Mouse (Mus musculus) kidney, adult 11 months (tissue): Measurements from ENCODE around the gene Gabrp.

ENCODE experiments used
- DNase-seq: peaks from one replicate; pipeline ENCODE4 v3.0.0; 2022

Gene Gabrp

GRCm38 (mm10) chr11:33578859-33579258 lies at the start of gene Gabrp:
Gabrp (minus strand) TSS chr11:33578959.
- DNase-seq = no peak

GRCm38 (mm10) chr11:33627136-33627742 lies 48.5 kb upstream of the Gabrp start:
- DNase-seq = no peak

- peak; percentile 37 for DNase-seq
Observed at GRCm38 (mm10) chr11:33614218-33614617, 35.5 kb upstream of the Gabrp start.

GRCm38 (mm10) chr11:33607784-33608183 lies 29.0 kb upstream of the Gabrp start:
- no peak for DNase-seq

- DNase-seq = no peak
Observed at GRCm38 (mm10) chr11:33603174-33603573, 24.4 kb upstream of the Gabrp start.

- no peak for DNase-seq
Observed at GRCm38 (mm10) chr11:33598986-33599385, 20.2 kb upstream of the Gabrp start, which contains the start of gene D130052B06Rik. D130052B06Rik (plus strand) TSS chr11:33599302.

GRCm38 (mm10) chr11:33596655-33597054 lies 17.9 kb upstream of the Gabrp start:
- no peak for DNase-seq

- no peak for DNase-seq
Observed at GRCm38 (mm10) chr11:33592826-33593225, 14.1 kb upstream of the Gabrp start.

GRCm38 (mm10) chr11:33590771-33591170 lies 12.0 kb upstream of the Gabrp start:
- DNase-seq = no peak

- DNase-seq = no peak
Observed at GRCm38 (mm10) chr11:33586614-33587013, 7.9 kb upstream of the Gabrp start.

- no peak for DNase-seq
Observed at GRCm38 (mm10) chr11:33579621-33580020, 862 bp upstream of the Gabrp start.

- no peak for DNase-seq
Observed at GRCm38 (mm10) chr11:33574944-33575343, 3.8 kb downstream of the Gabrp start.

- no peak for DNase-seq
Observed at GRCm38 (mm10) chr11:33570413-33570812, 8.3 kb downstream of the Gabrp start.

GRCm38 (mm10) chr11:33563921-33564320 lies 14.8 kb downstream of the Gabrp start:
- DNase-seq = no peak

GRCm38 (mm10) chr11:33554123-33554522 lies 24.6 kb downstream of the Gabrp start:
- DNase-seq = no peak

GRCm38 (mm10) chr11:33550861-33551560 lies 27.7 kb downstream of the Gabrp start:
- DNase-seq = no peak

- no peak for DNase-seq
Observed at GRCm38 (mm10) chr11:33547386-33547785, 31.4 kb downstream of the Gabrp start.

- DNase-seq = no peak
Observed at GRCm38 (mm10) chr11:33544945-33545344, 33.8 kb downstream of the Gabrp start.

- no peak for DNase-seq
Observed at GRCm38 (mm10) chr11:33544121-33544520, 34.6 kb downstream of the Gabrp start.

- DNase-seq = no peak
Observed at GRCm38 (mm10) chr11:33537390-33538125, 41.2 kb downstream of the Gabrp start.

- DNase-seq = no peak
Observed at GRCm38 (mm10) chr11:33536636-33537035, 42.1 kb downstream of the Gabrp start.

- DNase-seq = no peak
Observed at GRCm38 (mm10) chr11:33534541-33534940, 44.2 kb downstream of the Gabrp start.

- DNase-seq = no peak
Observed at GRCm38 (mm10) chr11:33533577-33533976, 45.2 kb downstream of the Gabrp start.

- no peak for DNase-seq
Observed at GRCm38 (mm10) chr11:33529576-33529975, 49.2 kb downstream of the Gabrp start.
